Mouse (Mus musculus): ENCODE results near the gene Plk3. TPM values are rescaled to one million over a fixed set of nuclear protein-coding genes. Genes with fewer than 3 reads are reported as not detected.
A peak's percentile ranks its signal among the peaks of the same experiment; 100 is the strongest.

Gene Plk3
- polyA plus RNA-seq, 1 experiment from 2014 or later = 7.0 TPM

- WGBS = under 1% methylated on average over 44 of the region's 44 CpGs
- peak overlapping the region; percentile 94 for H3K27ac ChIP-seq (ENCODE audit: low read depth, low read length)
- H3K36me3 ChIP-seq (ENCODE audit: control insufficient read depth, insufficient read depth, low read length) = peaks cover 53% of the 10 kb centered on the region
- H3K4me3 ChIP-seq (ENCODE audit: low read depth, low read length) = peak overlapping the region; percentile 97
- peak overlapping the region; percentile 89 for H3K4me2 ChIP-seq (ENCODE audit: low read length)
- ATAC-seq (peak; percentile 1; the same call in 1 of the 2 replicates), DNase-seq (ENCODE audit: low spot score) (no peak)
- no peaks in the 10 kb centered on the region for H3K4me1 ChIP-seq (ENCODE audit: control insufficient read depth, insufficient read depth, low read length)
- H3K9ac ChIP-seq (ENCODE audit: low read length) = peak overlapping the region; percentile 97
- no peaks in the 10 kb centered on the region for H3K9me3 ChIP-seq (replicated peaks; ENCODE audit: control insufficient read depth, low read length)
- H3K27me3 ChIP-seq (replicated peaks; ENCODE audit: control insufficient read depth, insufficient read depth, low read length) = no peaks in the 10 kb centered on the region
Observed at GRCm38 (mm10) chr4:117155020-117155791, 21.4 kb upstream of the Plk3 start.

- ATAC-seq = no peak
- Histone ChIP-seq H3K4me1 (ENCODE audit: control insufficient read depth, insufficient read depth, low read length) (no peaks in the 10 kb centered on the region), H3K9me3 (replicated peaks; ENCODE audit: control insufficient read depth, low read length) (no peaks in the 10 kb centered on the region), H3K4me3 (ENCODE audit: low read depth, low read length) (no peak overlapping the region), H3K27me3 (replicated peaks; ENCODE audit: control insufficient read depth, insufficient read depth, low read length) (no peaks in the 10 kb centered on the region), H3K27ac (ENCODE audit: low read depth, low read length) (no peak overlapping the region), H3K36me3 (ENCODE audit: control insufficient read depth, insufficient read depth, low read length) (peaks cover 65% of the 10 kb centered on the region), H3K4me2 (ENCODE audit: low read length) (no peak overlapping the region), H3K9ac (ENCODE audit: low read length) (no peak overlapping the region)
- 91% methylated on average over 5 of the region's 5 CpGs for WGBS
- DNase-seq (ENCODE audit: low spot score) = no peak
Observed at GRCm38 (mm10) chr4:117152714-117153113, 19.0 kb upstream of the Plk3 start.

GRCm38 (mm10) chr4:117151416-117151815 is 17.7 kb upstream of the Plk3 start:
- DNase-seq (ENCODE audit: low spot score) = no peak
- WGBS = 95% methylated on average over 1 of the region's 1 CpGs
- Histone ChIP-seq H3K4me1 (ENCODE audit: control insufficient read depth, insufficient read depth, low read length) (no peaks in the 10 kb centered on the region), H3K4me3 (ENCODE audit: low read depth, low read length) (no peak overlapping the region), H3K27ac (ENCODE audit: low read depth, low read length) (no peak overlapping the region), H3K36me3 (ENCODE audit: control insufficient read depth, insufficient read depth, low read length) (peaks cover 65% of the 10 kb centered on the region), H3K4me2 (ENCODE audit: low read length) (no peak overlapping the region), H3K9me3 (replicated peaks; ENCODE audit: control insufficient read depth, low read length) (no peaks in the 10 kb centered on the region), H3K9ac (ENCODE audit: low read length) (no peak overlapping the region), H3K27me3 (replicated peaks; ENCODE audit: control insufficient read depth, insufficient read depth, low read length) (no peaks in the 10 kb centered on the region)
- no peak for ATAC-seq

- Histone ChIP-seq H3K4me1 (ENCODE audit: control insufficient read depth, insufficient read depth, low read length) (no peaks in the 10 kb centered on the region), H3K27ac (ENCODE audit: low read depth, low read length) (no peak overlapping the region), H3K9me3 (replicated peaks; ENCODE audit: control insufficient read depth, low read length) (no peaks in the 10 kb centered on the region), H3K4me2 (ENCODE audit: low read length) (no peak overlapping the region), H3K27me3 (replicated peaks; ENCODE audit: control insufficient read depth, insufficient read depth, low read length) (no peaks in the 10 kb centered on the region), H3K4me3 (ENCODE audit: low read depth, low read length) (no peak overlapping the region), H3K9ac (ENCODE audit: low read length) (no peak overlapping the region), H3K36me3 (ENCODE audit: control insufficient read depth, insufficient read depth, low read length) (peaks cover 65% of the 10 kb centered on the region)
- WGBS = 85% methylated on average over 6 of the region's 6 CpGs
- DNase-seq (ENCODE audit: low spot score) (no peak), ATAC-seq (no peak)
Observed at GRCm38 (mm10) chr4:117150212-117150733, 16.5 kb upstream of the Plk3 start.

- Histone ChIP-seq H3K36me3 (ENCODE audit: control insufficient read depth, insufficient read depth, low read length) (peaks cover 64% of the 10 kb centered on the region), H3K27ac (ENCODE audit: low read depth, low read length) (no peak overlapping the region), H3K4me1 (ENCODE audit: control insufficient read depth, insufficient read depth, low read length) (no peaks in the 10 kb centered on the region), H3K9ac (ENCODE audit: low read length) (no peak overlapping the region), H3K27me3 (replicated peaks; ENCODE audit: control insufficient read depth, insufficient read depth, low read length) (no peaks in the 10 kb centered on the region), H3K9me3 (replicated peaks; ENCODE audit: control insufficient read depth, low read length) (no peaks in the 10 kb centered on the region), H3K4me2 (ENCODE audit: low read length) (no peak overlapping the region), H3K4me3 (ENCODE audit: low read depth, low read length) (no peak overlapping the region)
- 76% methylated on average over 6 of the region's 6 CpGs for WGBS
- ATAC-seq (no peak), DNase-seq (ENCODE audit: low spot score) (no peak)
Observed at GRCm38 (mm10) chr4:117149291-117150211, 15.8 kb upstream of the Plk3 start.

GRCm38 (mm10) chr4:117148815-117149214 is 15.1 kb upstream of the Plk3 start:
- 68% methylated on average over 24 of the region's 24 CpGs for WGBS
- Histone ChIP-seq H3K4me1 (ENCODE audit: control insufficient read depth, insufficient read depth, low read length) (no peaks in the 10 kb centered on the region), H3K4me2 (ENCODE audit: low read length) (no peak overlapping the region), H3K4me3 (ENCODE audit: low read depth, low read length) (no peak overlapping the region), H3K9me3 (replicated peaks; ENCODE audit: control insufficient read depth, low read length) (no peaks in the 10 kb centered on the region), H3K36me3 (ENCODE audit: control insufficient read depth, insufficient read depth, low read length) (peaks cover 56% of the 10 kb centered on the region), H3K9ac (ENCODE audit: low read length) (no peak overlapping the region), H3K27me3 (replicated peaks; ENCODE audit: control insufficient read depth, insufficient read depth, low read length) (no peaks in the 10 kb centered on the region), H3K27ac (ENCODE audit: low read depth, low read length) (no peak overlapping the region)
- DNase-seq (ENCODE audit: low spot score) (no peak), ATAC-seq (no peak)

GRCm38 (mm10) chr4:117148047-117148713 is 14.4 kb upstream of the Plk3 start:
- no peaks in the 10 kb centered on the region for H3K27me3 ChIP-seq (replicated peaks; ENCODE audit: control insufficient read depth, insufficient read depth, low read length)
- DNase-seq (ENCODE audit: low spot score) (no peak), ATAC-seq (no peak)
- H3K4me2 ChIP-seq (ENCODE audit: low read length) = no peak overlapping the region
- H3K9ac ChIP-seq (ENCODE audit: low read length) = no peak overlapping the region
- H3K4me3 ChIP-seq (ENCODE audit: low read depth, low read length) = no peak overlapping the region
- 89% methylated on average over 18 of the region's 18 CpGs for WGBS
- peaks cover 50% of the 10 kb centered on the region for H3K36me3 ChIP-seq (ENCODE audit: control insufficient read depth, insufficient read depth, low read length)
- H3K27ac ChIP-seq (ENCODE audit: low read depth, low read length) = no peak overlapping the region
- H3K4me1 ChIP-seq (ENCODE audit: control insufficient read depth, insufficient read depth, low read length) = no peaks in the 10 kb centered on the region
- H3K9me3 ChIP-seq (replicated peaks; ENCODE audit: control insufficient read depth, low read length) = no peaks in the 10 kb centered on the region

GRCm38 (mm10) chr4:117146176-117146575 is 12.4 kb upstream of the Plk3 start:
- Histone ChIP-seq H3K9me3 (replicated peaks; ENCODE audit: control insufficient read depth, low read length) (no peaks in the 10 kb centered on the region), H3K27me3 (replicated peaks; ENCODE audit: control insufficient read depth, insufficient read depth, low read length) (no peaks in the 10 kb centered on the region), H3K4me1 (ENCODE audit: control insufficient read depth, insufficient read depth, low read length) (no peaks in the 10 kb centered on the region), H3K4me3 (ENCODE audit: low read depth, low read length) (no peak overlapping the region), H3K9ac (ENCODE audit: low read length) (no peak overlapping the region), H3K4me2 (ENCODE audit: low read length) (no peak overlapping the region), H3K36me3 (ENCODE audit: control insufficient read depth, insufficient read depth, low read length) (peaks cover 31% of the 10 kb centered on the region), H3K27ac (ENCODE audit: low read depth, low read length) (no peak overlapping the region)
- ATAC-seq (no peak), DNase-seq (ENCODE audit: low spot score) (peak; percentile 71)
- 27% methylated on average over 15 of the region's 15 CpGs for WGBS
